Mouse (Mus musculus): Measurements from ENCODE around the gene Nkx2-5. TPM values are rescaled to one million over a fixed set of nuclear protein-coding genes. Genes with fewer than 3 reads are reported as not detected.

The Nkx2-5 gene
- polyA plus RNA-seq, 1 experiment from 2014 or later: not detected

- Histone ChIP-seq H3K4me2 (peak overlapping the region; percentile 43), H3K9me3 (no peaks in the 10 kb centered on the region), H3K27ac (no peak overlapping the region), H3K9ac (no peak overlapping the region), H3K27me3 (peaks cover 86% of the 10 kb centered on the region), H3K4me3 (peak overlapping the region; percentile 28), H3K36me3 (no peaks in the 10 kb centered on the region), H3K4me1 (peaks cover 16% of the 10 kb centered on the region)
- ATAC-seq (ENCODE audit: insufficient number of reproducible peaks, low FRiP score, low TSS enrichment, low read depth): no peak
- WGBS: under 1% methylated on average over 44 of the region's 44 CpGs
Observed at GRCm38 (mm10) chr17:26849746-26850357, 5.0 kb upstream of the Nkx2-5 start.

DNA sequence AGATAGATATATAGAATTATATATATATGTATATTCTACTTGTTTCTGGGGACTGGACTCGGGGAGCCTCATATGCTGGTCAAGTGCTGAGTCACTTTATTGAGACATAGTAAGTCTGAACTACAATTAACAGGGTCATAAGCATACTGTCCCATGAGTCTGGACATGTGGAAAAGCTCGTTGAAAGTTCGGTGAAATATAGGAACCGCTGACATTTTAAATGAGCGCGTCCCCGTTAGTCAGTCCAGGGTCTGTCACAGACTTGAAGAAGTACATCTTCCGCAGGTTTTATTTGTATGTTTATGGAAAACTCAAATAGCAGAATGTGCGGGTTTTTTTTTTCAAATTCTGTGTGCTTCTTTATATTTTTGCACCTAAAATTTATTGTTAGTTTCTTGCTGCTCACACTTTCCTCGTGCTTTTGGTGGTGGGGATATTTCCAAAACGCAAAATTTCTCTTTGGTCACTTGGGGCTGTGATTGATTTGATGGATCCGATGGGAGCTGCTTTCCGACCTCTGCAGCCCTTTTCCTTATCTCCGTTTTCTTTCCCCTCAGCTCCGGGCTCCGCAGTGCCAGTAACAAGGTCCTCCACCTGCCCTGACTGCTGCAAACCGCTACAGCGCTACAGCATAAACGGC, 4.4 kb upstream of the Nkx2-5 start:
- peak overlapping the region; percentile 28 for H3K4me3 ChIP-seq
- peaks cover 19% of the 10 kb centered on the region for H3K4me1 ChIP-seq
- H3K9ac ChIP-seq: no peak overlapping the region
- peak overlapping the region; percentile 43; the same call in 1 of the 2 replicates for H3K4me2 ChIP-seq
- no peak overlapping the region for H3K27ac ChIP-seq
- no peaks in the 10 kb centered on the region for H3K36me3 ChIP-seq
- WGBS: 4% methylated on average over 19 of the region's 19 CpGs
- ATAC-seq (ENCODE audit: insufficient number of reproducible peaks, low FRiP score, low TSS enrichment, low read depth): no peak
- H3K9me3 ChIP-seq: no peaks in the 10 kb centered on the region
- peaks cover 87% of the 10 kb centered on the region for H3K27me3 ChIP-seq

GRCm38 (mm10) chr17:26848236-26848635, 3.4 kb upstream of the Nkx2-5 start:
- H3K9me3 ChIP-seq: no peaks in the 10 kb centered on the region
- no peak overlapping the region for H3K4me2 ChIP-seq
- H3K9ac ChIP-seq: no peak overlapping the region
- H3K36me3 ChIP-seq: no peaks in the 10 kb centered on the region
- H3K4me1 ChIP-seq: peaks cover 19% of the 10 kb centered on the region
- no peak for ATAC-seq (ENCODE audit: insufficient number of reproducible peaks, low FRiP score, low TSS enrichment, low read depth)
- no peak overlapping the region for H3K4me3 ChIP-seq
- 2% methylated on average over 6 of the region's 6 CpGs for WGBS
- peaks cover 88% of the 10 kb centered on the region for H3K27me3 ChIP-seq
- H3K27ac ChIP-seq: no peak overlapping the region

DNA sequence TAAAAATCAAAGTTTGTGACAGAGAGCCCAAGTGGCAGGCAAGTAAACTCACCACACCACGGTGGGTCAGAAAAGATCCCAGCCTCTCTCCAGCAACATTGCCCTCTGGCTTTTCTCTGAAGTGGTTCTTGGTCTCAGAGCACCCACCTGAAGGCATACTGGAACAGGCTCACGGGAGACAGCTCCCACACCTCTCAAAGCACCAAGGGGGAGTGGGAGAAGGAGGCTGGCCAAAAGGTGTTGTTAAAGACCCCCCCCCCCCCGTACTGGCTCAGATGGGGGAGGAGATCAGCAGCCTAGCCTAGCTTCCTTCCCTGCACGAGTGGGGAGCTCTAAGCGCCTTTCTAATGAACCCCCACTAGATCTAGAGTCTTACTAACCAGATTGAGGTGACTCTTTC, 3.0 kb upstream of the Nkx2-5 start:
- Histone ChIP-seq H3K27me3 (peaks cover 89% of the 10 kb centered on the region), H3K27ac (no peak overlapping the region), H3K4me2 (no peak overlapping the region), H3K36me3 (no peaks in the 10 kb centered on the region), H3K4me3 (no peak overlapping the region), H3K9me3 (no peaks in the 10 kb centered on the region), H3K9ac (no peak overlapping the region), H3K4me1 (peaks cover 19% of the 10 kb centered on the region)
- 1% methylated on average over 5 of the region's 5 CpGs for WGBS
- no peak for ATAC-seq (ENCODE audit: insufficient number of reproducible peaks, low FRiP score, low TSS enrichment, low read depth)

GRCm38 (mm10) chr17:26846411-26846810, 1.6 kb upstream of the Nkx2-5 start:
- Histone ChIP-seq H3K9ac (no peak overlapping the region), H3K4me3 (no peak overlapping the region), H3K36me3 (no peaks in the 10 kb centered on the region), H3K4me2 (no peak overlapping the region), H3K4me1 (peaks cover 22% of the 10 kb centered on the region), H3K27me3 (peaks cover 90% of the 10 kb centered on the region), H3K27ac (no peak overlapping the region), H3K9me3 (no peaks in the 10 kb centered on the region)
- no peak for ATAC-seq (ENCODE audit: insufficient number of reproducible peaks, low FRiP score, low TSS enrichment, low read depth)
- WGBS: 9% methylated on average over 8 of the region's 8 CpGs

DNA sequence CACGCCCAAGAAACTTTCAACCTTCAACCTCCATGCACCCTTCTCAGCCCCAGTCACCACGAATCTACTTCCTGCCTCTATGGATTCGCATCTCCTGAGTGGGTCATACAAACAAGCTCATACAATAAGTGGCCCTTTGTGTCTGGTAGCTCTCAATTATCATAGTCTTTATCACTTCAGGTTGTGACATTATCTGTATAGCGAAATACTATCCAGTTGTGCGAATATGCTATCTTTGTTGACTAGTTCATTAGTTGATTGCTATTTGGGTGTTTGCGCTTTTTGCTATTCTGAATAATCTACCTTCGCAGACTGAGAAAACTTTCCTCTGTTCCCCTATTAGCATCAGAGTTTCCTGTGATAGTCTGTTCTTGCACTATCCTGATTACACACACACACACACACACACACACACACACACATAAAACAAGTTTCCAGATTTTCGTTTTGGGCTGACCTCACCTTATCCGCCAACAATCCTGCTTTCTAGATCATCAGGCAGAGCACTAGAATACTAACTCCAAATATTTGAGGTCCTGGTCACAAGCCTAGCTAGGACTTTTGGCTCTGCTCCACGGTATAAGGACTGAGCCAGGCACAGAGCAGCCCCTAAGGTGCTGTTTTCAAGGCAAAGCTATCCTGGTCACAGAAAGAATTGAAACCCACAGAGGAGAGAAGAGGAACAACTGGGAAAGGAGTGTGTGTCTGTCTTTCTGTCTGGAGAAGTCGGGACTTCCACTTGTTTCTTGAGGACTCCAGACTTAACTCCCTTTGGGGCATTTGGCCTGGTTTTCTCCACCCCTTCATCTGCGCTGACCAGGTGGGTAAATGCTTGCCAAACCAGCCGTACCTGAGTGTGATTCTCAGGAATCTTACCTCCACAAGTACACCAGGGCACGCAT, 591 bp upstream of the Nkx2-5 start:
- Histone ChIP-seq H3K4me2 (no peak overlapping the region), H3K4me3 (no peak overlapping the region), H3K27ac (no peak overlapping the region), H3K9me3 (no peaks in the 10 kb centered on the region), H3K9ac (no peak overlapping the region), H3K36me3 (no peaks in the 10 kb centered on the region), H3K4me1 (peaks cover 22% of the 10 kb centered on the region), H3K27me3 (peaks cover 91% of the 10 kb centered on the region)
- WGBS: 5% methylated on average over 14 of the region's 14 CpGs
- no peak for ATAC-seq (ENCODE audit: insufficient number of reproducible peaks, low FRiP score, low TSS enrichment, low read depth)

- Histone ChIP-seq H3K9me3 (no peaks in the 10 kb centered on the region), H3K36me3 (no peaks in the 10 kb centered on the region), H3K4me1 (peaks cover 14% of the 10 kb centered on the region), H3K4me2 (no peak overlapping the region), H3K9ac (no peak overlapping the region), H3K27ac (no peak overlapping the region), H3K4me3 (no peak overlapping the region), H3K27me3 (peaks cover 91% of the 10 kb centered on the region)
- under 1% methylated on average over 36 of the region's 36 CpGs for WGBS
- no peak for ATAC-seq (ENCODE audit: insufficient number of reproducible peaks, low FRiP score, low TSS enrichment, low read depth)
Observed at GRCm38 (mm10) chr17:26844371-26844851, 398 bp downstream of the Nkx2-5 start.

DNA sequence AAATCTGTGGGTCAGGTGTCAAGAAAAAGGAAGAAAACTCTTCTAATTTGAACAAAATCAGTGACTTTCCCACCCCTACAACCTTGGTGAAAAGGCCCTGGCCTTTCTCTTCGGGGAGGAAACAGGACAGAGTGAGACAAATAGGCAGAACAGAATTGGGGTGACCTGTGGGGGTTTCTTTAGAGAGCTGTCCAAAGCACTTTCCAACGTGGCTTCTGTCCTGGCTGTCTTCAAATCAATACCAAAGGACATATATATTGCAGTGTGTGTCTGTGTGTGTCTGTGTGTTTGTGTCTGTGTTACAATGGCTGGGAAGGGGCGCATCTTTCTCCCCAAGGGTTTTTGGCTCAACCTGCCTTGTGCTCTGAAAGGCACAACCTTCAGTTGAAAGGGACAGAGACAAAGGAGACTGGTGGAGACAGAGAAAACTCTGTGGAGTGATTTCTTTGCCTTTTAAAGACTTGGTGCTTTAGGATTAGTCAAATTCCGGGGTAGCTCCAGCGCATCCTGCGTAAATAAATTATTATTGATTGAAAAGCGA, 1.0 kb downstream of the Nkx2-5 start:
- H3K36me3 ChIP-seq: no peaks in the 10 kb centered on the region
- ATAC-seq (ENCODE audit: insufficient number of reproducible peaks, low FRiP score, low TSS enrichment, low read depth): no peak
- no peaks in the 10 kb centered on the region for H3K9me3 ChIP-seq
- 4% methylated on average over 7 of the region's 7 CpGs for WGBS
- peaks cover 20% of the 10 kb centered on the region for H3K4me1 ChIP-seq
- no peak overlapping the region for H3K27ac ChIP-seq
- no peak overlapping the region for H3K9ac ChIP-seq
- H3K27me3 ChIP-seq: peaks cover 92% of the 10 kb centered on the region
- no peak overlapping the region for H3K4me2 ChIP-seq
- no peak overlapping the region for H3K4me3 ChIP-seq

- no peak overlapping the region for H3K27ac ChIP-seq
- no peak overlapping the region for H3K9ac ChIP-seq
- peaks cover 23% of the 10 kb centered on the region for H3K4me1 ChIP-seq
- H3K4me3 ChIP-seq: no peak overlapping the region
- WGBS: 2% methylated on average over 14 of the region's 14 CpGs
- H3K36me3 ChIP-seq: no peaks in the 10 kb centered on the region
- H3K9me3 ChIP-seq: no peaks in the 10 kb centered on the region
- H3K27me3 ChIP-seq: peaks cover 93% of the 10 kb centered on the region
- no peak overlapping the region for H3K4me2 ChIP-seq
- no peak for ATAC-seq (ENCODE audit: insufficient number of reproducible peaks, low FRiP score, low TSS enrichment, low read depth)
Observed at GRCm38 (mm10) chr17:26843229-26843567, 1.6 kb downstream of the Nkx2-5 start.

DNA sequence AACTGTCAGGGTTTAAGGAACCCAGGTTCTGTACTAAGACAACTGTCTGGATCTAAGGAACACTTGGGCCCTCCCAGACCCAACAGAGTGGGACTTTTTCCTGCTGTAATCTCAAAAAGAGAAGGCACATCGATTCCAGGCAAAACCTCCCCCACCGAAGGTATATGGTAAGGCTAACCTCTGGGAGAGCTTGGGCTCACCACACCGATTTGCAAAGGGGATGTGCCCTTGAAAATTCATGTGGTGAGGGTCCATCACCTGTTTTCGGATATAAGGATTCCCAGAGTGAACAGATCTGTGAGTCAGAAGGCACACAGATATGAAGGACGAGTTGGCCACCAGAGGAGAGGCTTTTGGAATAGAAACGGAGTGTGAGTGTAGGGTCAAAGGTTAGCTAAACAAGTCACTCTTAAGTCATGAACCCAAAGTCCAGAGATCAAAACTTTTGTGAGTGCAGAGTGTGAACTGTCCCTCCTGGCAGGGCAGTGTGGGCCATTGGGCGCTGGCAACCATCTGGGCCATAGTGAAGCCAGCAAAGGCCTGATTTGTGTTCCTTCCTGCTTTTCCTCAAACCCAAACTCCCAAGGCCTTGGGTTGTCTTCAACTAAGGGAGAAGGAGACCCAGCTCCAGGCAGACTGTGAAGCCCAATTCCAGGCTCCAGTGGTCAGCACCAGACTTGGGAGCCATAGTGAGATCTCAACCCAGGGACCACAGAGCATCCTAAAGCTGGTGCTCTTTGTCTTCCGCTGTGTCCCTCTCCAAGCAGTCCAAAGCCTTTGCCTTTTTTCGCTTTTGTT, 2.2 kb downstream of the Nkx2-5 start:
- Histone ChIP-seq H3K9ac (no peak overlapping the region), H3K9me3 (no peaks in the 10 kb centered on the region), H3K27ac (no peak overlapping the region), H3K36me3 (no peaks in the 10 kb centered on the region), H3K4me2 (no peak overlapping the region), H3K27me3 (peaks cover 93% of the 10 kb centered on the region), H3K4me3 (no peak overlapping the region), H3K4me1 (peaks cover 23% of the 10 kb centered on the region)
- no peak for ATAC-seq (ENCODE audit: insufficient number of reproducible peaks, low FRiP score, low TSS enrichment, low read depth)
- 7% methylated on average over 9 of the region's 9 CpGs for WGBS

DNA sequence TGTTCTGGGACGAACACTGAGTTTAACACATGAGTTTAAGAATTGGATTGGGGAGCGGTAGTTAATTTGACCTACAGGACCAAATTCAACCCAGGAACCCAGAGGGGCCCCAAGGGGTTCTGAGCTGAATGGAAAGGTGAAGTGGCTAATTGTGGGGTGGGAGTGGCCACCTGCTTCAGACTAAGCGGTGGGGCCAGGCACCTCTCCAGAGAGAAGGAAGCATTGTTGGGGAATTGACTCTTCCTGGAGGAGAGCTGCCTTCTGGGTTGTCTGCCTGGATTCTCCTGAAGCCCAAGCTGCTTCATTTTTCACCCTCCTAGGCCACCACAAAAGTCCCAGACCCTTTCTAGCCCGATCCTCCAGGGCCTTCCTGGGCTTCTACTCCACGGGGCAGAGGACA, 2.8 kb downstream of the Nkx2-5 start:
- ATAC-seq (ENCODE audit: insufficient number of reproducible peaks, low FRiP score, low TSS enrichment, low read depth): no peak
- Histone ChIP-seq H3K4me2 (no peak overlapping the region), H3K4me1 (peaks cover 23% of the 10 kb centered on the region), H3K4me3 (no peak overlapping the region), H3K27me3 (peaks cover 95% of the 10 kb centered on the region), H3K9ac (no peak overlapping the region), H3K36me3 (no peaks in the 10 kb centered on the region), H3K9me3 (no peaks in the 10 kb centered on the region), H3K27ac (no peak overlapping the region)
- 1% methylated on average over 5 of the region's 5 CpGs for WGBS

All from limb, embryonic 15.5 days (tissue).